Mouse (Mus musculus) limb, embryonic 14.5 days (tissue): ENCODE results near the gene Hus1b. TPM values are rescaled to one million over a fixed set of nuclear protein-coding genes. Genes with fewer than 3 reads are reported as not detected.

Source experiments
- ATAC-seq: fragments of 200-750 bp; cut with Nextera tagmentation; 2 replicates; pipeline ENCODE4 v1.8.0; 2017; ENCODE audit warnings: low read depth, moderate number of reproducible peaks, moderate TSS enrichment; ENCODE audit not compliant: low FRiP score
- DNase-seq: peaks from one replicate; pipeline ENCODE4 v3.0.0-alpha.2; 2015; ENCODE audit warnings: low spot score
- H3K27ac ChIP-seq: fragments of 300-500 bp; sonication (generic); replicated peaks from 2 replicates; pipeline ENCODE4 v1.5.1; 2014; ENCODE audit warnings: low read depth, mild to moderate bottlenecking, low read length, moderate library complexity, mixed read lengths
- H3K27me3 ChIP-seq: fragments of 300-500 bp; sonication (generic); 2 replicates; pipeline ENCODE4 v1.6.1; 2014; ENCODE audit warnings: low read length, mixed read lengths; ENCODE audit not compliant: control insufficient read depth, insufficient read depth
- H3K36me3 ChIP-seq: fragments of 300-500 bp; sonication (generic); 2 replicates; pipeline ENCODE4 v1.6.1; 2014; ENCODE audit warnings: mild to moderate bottlenecking, low read length, moderate library complexity, mixed read lengths; ENCODE audit not compliant: control insufficient read depth, insufficient read depth
- H3K4me1 ChIP-seq: fragments of 300-500 bp; sonication (generic); 2 replicates; pipeline ENCODE4 v1.6.1; 2014; ENCODE audit warnings: antibody characterized with exemption, low read length, mixed read lengths; ENCODE audit not compliant: control insufficient read depth, insufficient read depth
- H3K4me2 ChIP-seq: fragments of 300-500 bp; sonication (generic); replicated peaks from 2 replicates; pipeline ENCODE4 v1.6.1; 2014; ENCODE audit warnings: low read depth, mild to moderate bottlenecking, low read length, moderate library complexity; ENCODE audit not compliant: severe bottlenecking
- H3K4me3 ChIP-seq: fragments of 300-500 bp; sonication (generic); replicated peaks from 2 replicates; pipeline ENCODE4 v1.5.1; 2014; ENCODE audit warnings: low read length
- H3K9ac ChIP-seq: fragments of 300-500 bp; sonication (generic); 2 replicates; pipeline ENCODE4 v1.6.1; 2014; ENCODE audit warnings: mild to moderate bottlenecking, low read depth, low read length, moderate library complexity; ENCODE audit not compliant: severe bottlenecking
- H3K9me3 ChIP-seq: fragments of 300-500 bp; sonication (generic); 2 replicates; pipeline ENCODE4 v1.6.1; 2016; ENCODE audit warnings: low read length; ENCODE audit not compliant: control insufficient read depth
- POLR2A ChIP-seq: fragments of 200-500 bp; IDR thresholded peaks from 2 replicates; pipeline ENCODE4 v1.8.0; 2012; ENCODE audit warnings: inconsistent platforms, mild to moderate bottlenecking, moderate library complexity, borderline replicate concordance; ENCODE audit not compliant: insufficient read depth, insufficient read length; ENCODE audit errors: extremely low read depth
- WGBS: fragments of 180-500 bp; shearing (Covaris S2); extraction: QIAGEN DNeasy Blood & Tissue Kit; methylation state at CpG from one replicate; pipeline ENCODE4 v1.1.7; 2014; 5-methylcytosine and 5-hydroxymethylcytosine counted together
- polyA plus RNA-seq, 2 experiments: library from polyadenylated mRNA; depleted of rRNA in 1 of 2; stranded (reverse) in 1 of 2; unstranded in 1 of 2; fragments of >200 nt; fragmentation: Nextera tagmentation in 1 of 2; extraction: Ambion mirVana in 1 of 2; gene quantifications; 2 replicates each; pipeline versions ENCODE4 v1.2.1 to v1.2.3; 2012 to 2014

Gene Hus1b
- polyA plus RNA-seq, 2 experiments: 0.21 TPM

DNA sequence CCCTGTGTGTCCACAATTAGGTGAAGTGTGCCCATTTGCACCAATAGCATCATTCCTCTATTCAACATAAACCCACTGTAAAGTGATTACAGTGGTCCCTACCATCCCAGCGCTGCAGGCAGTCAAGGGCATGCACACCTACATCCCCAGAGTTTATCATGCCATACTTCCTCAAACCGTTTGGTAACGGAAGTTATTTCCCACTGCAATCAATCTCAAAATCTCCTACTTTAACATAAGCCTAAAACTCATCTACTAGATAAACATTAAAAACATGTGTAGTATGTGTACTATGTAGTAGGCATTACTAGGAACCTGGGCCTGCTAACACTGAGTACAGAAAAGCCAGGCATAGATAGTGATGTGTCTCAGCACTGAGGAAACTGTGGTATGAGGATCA is 23.5 kb upstream of the Hus1b start:
- Histone ChIP-seq H3K27me3 (no peaks in the 10 kb centered on the region), H3K4me2 (no peak overlapping the region), H3K4me3 (no peak overlapping the region), H3K36me3 (no peaks in the 10 kb centered on the region), H3K27ac (no peak overlapping the region), H3K4me1 (peaks cover 18% of the 10 kb centered on the region), H3K9ac (no peak overlapping the region), H3K9me3 (no peaks in the 10 kb centered on the region)
- DNase-seq (no peak), ATAC-seq (no peak)
- 89% methylated on average over 3 of the region's 3 CpGs for WGBS
- no peak for TF ChIP-seq POLR2A

GRCm38 (mm10) chr13:30968311-30968710 is 20.8 kb upstream of the Hus1b start:
- Histone ChIP-seq H3K27me3 (no peaks in the 10 kb centered on the region), H3K4me2 (no peak overlapping the region), H3K36me3 (no peaks in the 10 kb centered on the region), H3K9me3 (no peaks in the 10 kb centered on the region), H3K4me3 (no peak overlapping the region), H3K9ac (no peak overlapping the region), H3K27ac (no peak overlapping the region), H3K4me1 (peaks cover 13% of the 10 kb centered on the region)
- ATAC-seq: no peak
- TF ChIP-seq POLR2A: no peak
- 65% methylated on average over 4 of the region's 4 CpGs for WGBS
- no peak for DNase-seq

- 6% methylated on average over 10 of the region's 10 CpGs for WGBS
- ATAC-seq (peak; percentile 70; the same call in 1 of the 2 replicates), DNase-seq (peak; percentile 49)
- H3K27ac ChIP-seq: no peak overlapping the region
- H3K4me3 ChIP-seq: no peak overlapping the region
- H3K4me2 ChIP-seq: peak overlapping the region; percentile 37
- H3K9me3 ChIP-seq: no peaks in the 10 kb centered on the region
- 0 out of 2 replicates have a peak, but pooled peaks cover under 1% of the 10 kb centered on the region for H3K36me3 ChIP-seq
- 0 out of 2 replicates have a peak overlapping the region, but pooled peaks have one; percentile 16 for H3K9ac ChIP-seq
- TF ChIP-seq POLR2A: no peak
- H3K4me1 ChIP-seq: peaks cover 13% of the 10 kb centered on the region
- H3K27me3 ChIP-seq: no peaks in the 10 kb centered on the region
These were observed 18.9 kb upstream of the Hus1b start for GRCm38 (mm10) chr13:30966507-30966911.

DNA sequence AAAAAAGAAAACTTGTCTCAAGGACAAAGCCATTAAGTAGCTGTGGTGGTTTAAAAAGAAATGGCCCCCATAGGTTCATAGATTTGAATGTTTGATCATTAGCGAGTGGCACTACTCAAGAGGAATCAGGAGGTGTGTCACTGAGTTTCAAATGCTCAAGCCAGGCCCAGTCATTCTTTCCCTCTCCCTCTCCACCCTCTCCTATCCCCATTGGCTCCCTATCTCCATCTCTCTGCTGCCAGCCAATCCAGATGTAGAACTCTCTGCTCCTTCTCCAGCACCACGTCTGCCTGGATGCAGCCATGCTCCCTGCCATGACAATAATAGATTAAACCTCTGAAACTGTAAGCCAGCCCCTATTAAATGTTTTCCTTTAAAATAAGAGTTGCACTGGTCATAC is 14.4 kb upstream of the Hus1b start:
- Histone ChIP-seq H3K9me3 (no peaks in the 10 kb centered on the region), H3K27ac (no peak overlapping the region), H3K4me2 (no peak overlapping the region), H3K4me3 (no peak overlapping the region), H3K9ac (no peak overlapping the region), H3K4me1 (peaks cover 9% of the 10 kb centered on the region), H3K27me3 (no peaks in the 10 kb centered on the region), H3K36me3 (peaks cover 4% of the 10 kb centered on the region; the same call in 1 of the 2 replicates)
- WGBS: 60% methylated on average over 2 of the region's 2 CpGs
- DNase-seq: no peak
- no peak for ATAC-seq
- TF ChIP-seq POLR2A: no peak

DNA sequence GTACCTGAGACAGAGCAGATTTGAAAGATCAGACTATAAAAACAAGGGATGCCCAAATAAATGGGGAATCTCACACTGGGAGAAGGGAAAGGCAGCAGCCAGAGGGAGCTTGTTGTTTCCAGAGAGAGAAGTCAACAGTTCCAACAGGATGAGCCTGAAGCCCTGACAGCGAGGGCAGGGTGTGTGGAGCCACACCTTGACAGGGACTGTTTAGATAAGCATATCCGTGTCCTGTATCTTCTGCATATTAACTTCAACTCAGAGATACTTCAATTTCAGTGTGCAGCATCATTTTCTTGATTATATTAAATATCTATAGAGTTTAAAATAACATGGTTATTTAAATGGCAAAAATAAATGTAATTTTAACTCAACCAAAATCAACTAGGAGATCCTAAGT is 13.2 kb upstream of the Hus1b start:
- no peak overlapping the region for H3K27ac ChIP-seq
- H3K27me3 ChIP-seq: no peaks in the 10 kb centered on the region
- no peak overlapping the region for H3K9ac ChIP-seq
- H3K4me2 ChIP-seq: no peak overlapping the region
- TF ChIP-seq POLR2A: no peak
- no peak for ATAC-seq
- peaks cover 4% of the 10 kb centered on the region; the same call in 1 of the 2 replicates for H3K36me3 ChIP-seq
- DNase-seq: no peak
- WGBS: 76% methylated on average over 2 of the region's 2 CpGs
- H3K9me3 ChIP-seq: no peaks in the 10 kb centered on the region
- H3K4me1 ChIP-seq: no peaks in the 10 kb centered on the region; the same call in 1 of the 2 replicates
- no peak overlapping the region for H3K4me3 ChIP-seq

- DNase-seq: no peak
- Histone ChIP-seq H3K36me3 (no peaks in the 10 kb centered on the region), H3K9ac (no peak overlapping the region), H3K27ac (no peak overlapping the region), H3K4me3 (no peak overlapping the region), H3K4me1 (no peaks in the 10 kb centered on the region), H3K27me3 (no peaks in the 10 kb centered on the region), H3K4me2 (no peak overlapping the region), H3K9me3 (no peaks in the 10 kb centered on the region)
- 68% methylated on average over 1 of the region's 1 CpGs for WGBS
- TF ChIP-seq POLR2A: no peak
- no peak for ATAC-seq
These were observed 6.0 kb upstream of the Hus1b start for GRCm38 (mm10) chr13:30953580-30953979.
